Mouse (Mus musculus) embryonic fibroblast, embryonic 13.5 days (primary cell): ENCODE measurements around the gene Wfdc9. TPM values are rescaled to one million over a fixed set of nuclear protein-coding genes. Genes with fewer than 3 reads are reported as not detected.

Source experiments
- H3K27ac ChIP-seq: 2 replicates; pipeline ENCODE4 v1.5.1; 2012; ENCODE audit warnings: low read length, control low read depth, inconsistent platforms; ENCODE audit not compliant: insufficient read depth
- H3K4me1 ChIP-seq: 2 replicates; pipeline ENCODE4 v1.6.1; 2011; ENCODE audit warnings: low read length; ENCODE audit not compliant: control insufficient read depth, insufficient read depth
- H3K4me3 ChIP-seq: 2 replicates; pipeline ENCODE4 v1.5.1; 2011; ENCODE audit warnings: mild to moderate bottlenecking, control low read depth, low read length; ENCODE audit not compliant: insufficient read depth
- CTCF ChIP-seq: IDR thresholded peaks from 2 replicates; pipeline ENCODE4 v1.5.1; 2011; ENCODE audit warnings: mild to moderate bottlenecking, control low read depth, low read length, moderate library complexity, borderline replicate concordance; ENCODE audit not compliant: insufficient read depth
- POLR2A ChIP-seq: IDR thresholded peaks from 2 replicates; pipeline ENCODE4 v1.6.1; 2011; ENCODE audit warnings: low read depth, mild to moderate bottlenecking, control low read depth, low read length, moderate library complexity
- polyA plus RNA-seq: library from polyadenylated mRNA; stranded (reverse); fragments of >200 nt; gene quantifications from 2 replicates; pipeline ENCODE4 v1.2.4, GENCODE M21; 2011; ENCODE audit warnings: low read depth; ENCODE audit not compliant: missing spikeins, insufficient read length

Gene Wfdc9
- polyA plus RNA-seq, 1 experiment = not detected

- no peak for TF ChIP-seq CTCF
- no peak for TF ChIP-seq POLR2A
- Histone ChIP-seq H3K4me3 (no peak overlapping the region), H3K27ac (no peak overlapping the region), H3K4me1 (no peaks in the 10 kb centered on the region)
Measured at GRCm38 (mm10) chr2:164676916-164677685, 20.7 kb upstream of the Wfdc9 start.

- Histone ChIP-seq H3K27ac (no peak overlapping the region), H3K4me3 (no peak overlapping the region), H3K4me1 (no peaks in the 10 kb centered on the region)
- TF ChIP-seq POLR2A = no peak
- no peak for TF ChIP-seq CTCF
Measured at GRCm38 (mm10) chr2:164676103-164676502, 19.7 kb upstream of the Wfdc9 start.

GRCm38 (mm10) chr2:164673987-164674386 is 17.6 kb upstream of the Wfdc9 start, which contains the start of gene Wfdc11:
TSS of gene Wfdc11 (minus strand) at chr2:164674087.
- Histone ChIP-seq H3K4me3 (no peak within 1 kb of the TSS), H3K27ac (no peak within 1 kb of the TSS), H3K4me1 (no peaks in the 10 kb centered on the region)
- TF ChIP-seq CTCF = no peak
- no peak for TF ChIP-seq POLR2A

- no peak overlapping the region for H3K4me3 ChIP-seq
- no peaks in the 10 kb centered on the region for H3K4me1 ChIP-seq
- TF ChIP-seq POLR2A (no peak), CTCF (no peak)
- H3K27ac ChIP-seq = no peak overlapping the region
Measured at GRCm38 (mm10) chr2:164670938-164671337, 14.6 kb upstream of the Wfdc9 start.

- no peaks in the 10 kb centered on the region for H3K4me1 ChIP-seq
- H3K4me3 ChIP-seq = no peak overlapping the region
- TF ChIP-seq CTCF = no peak
- no peak for TF ChIP-seq POLR2A
- no peak overlapping the region for H3K27ac ChIP-seq
Measured at GRCm38 (mm10) chr2:164670261-164670660, 13.9 kb upstream of the Wfdc9 start.

- Histone ChIP-seq H3K4me3 (no peak overlapping the region), H3K27ac (no peak overlapping the region), H3K4me1 (no peaks in the 10 kb centered on the region)
- no peak for TF ChIP-seq POLR2A
- TF ChIP-seq CTCF = no peak
Measured at GRCm38 (mm10) chr2:164664851-164665250, 8.5 kb upstream of the Wfdc9 start.

GRCm38 (mm10) chr2:164655858-164656257 is 525 bp downstream of the Wfdc9 start, which contains the start of gene Wfdc10:
TSS of gene Wfdc10 (plus strand) at chr2:164656046.
- no peaks in the 10 kb centered on the region for H3K4me1 ChIP-seq
- peak; percentile 56; the same call in 1 of the 2 replicates for TF ChIP-seq CTCF
- TF ChIP-seq POLR2A = no peak
- no peak within 1 kb of the TSS for H3K4me3 ChIP-seq
- no peak within 1 kb of the TSS for H3K27ac ChIP-seq

- H3K4me3 ChIP-seq = no peak overlapping the region
- no peak overlapping the region for H3K27ac ChIP-seq
- TF ChIP-seq CTCF (no peak), POLR2A (no peak)
- no peaks in the 10 kb centered on the region for H3K4me1 ChIP-seq
Measured at GRCm38 (mm10) chr2:164641881-164642673, 14.3 kb downstream of the Wfdc9 start.

GRCm38 (mm10) chr2:164641129-164641528 is 15.3 kb downstream of the Wfdc9 start:
- H3K4me1 ChIP-seq = no peaks in the 10 kb centered on the region
- H3K27ac ChIP-seq = no peak overlapping the region
- no peak for TF ChIP-seq CTCF
- TF ChIP-seq POLR2A = no peak

GRCm38 (mm10) chr2:164638696-164639095 is 17.7 kb downstream of the Wfdc9 start, which contains the start of gene Wfdc16:
TSS of gene Wfdc16 (minus strand) at chr2:164638796.
- no peaks in the 10 kb centered on the region for H3K4me1 ChIP-seq
- TF ChIP-seq POLR2A (no peak), CTCF (no peak)
- no peak within 1 kb of the TSS for H3K27ac ChIP-seq
- H3K4me3 ChIP-seq = no peak within 1 kb of the TSS

More at GRCm38 (mm10) chr2:164641129-164641528, 15.3 kb downstream of the Wfdc9 start:
- no peak overlapping the region for H3K4me3 ChIP-seq
